Mouse (Mus musculus) ES-E14 (cell line): ENCODE data around the gene Nek8. TPM values are rescaled to one million over a fixed set of nuclear protein-coding genes. Genes with fewer than 3 reads are reported as not detected.

Source experiments
- DNase-seq: peaks from one replicate; pipeline ENCODE4 v3.0.0-alpha.2; 2013; ENCODE audit warnings: low read depth, low spot score
- H3K27ac ChIP-seq: 2 replicates; pipeline ENCODE4 v1.5.1; 2012; ENCODE audit warnings: low read depth, mild to moderate bottlenecking, low read length, moderate library complexity, mixed read lengths; ENCODE audit not compliant: poor library complexity, insufficient read depth, severe bottlenecking
- H3K36me3 ChIP-seq: 2 replicates; pipeline ENCODE4 v1.6.1; 2012; ENCODE audit warnings: mild to moderate bottlenecking, low read length, moderate library complexity, mixed read lengths; ENCODE audit not compliant: control insufficient read depth, poor library complexity, insufficient read depth, severe bottlenecking
- H3K4me1 ChIP-seq, 2 experiments: fragments of 150-350 bp in 1 of 2; sonication (generic) in 1 of 2; 2 replicates each; pipeline ENCODE4 v1.6.1; 2012; ENCODE audit warnings: low read length in 2 of 2, mild to moderate bottlenecking in 1 of 2, mixed read lengths in 1 of 2; ENCODE audit not compliant: control insufficient read depth in 2 of 2, insufficient read depth in 2 of 2, poor library complexity in 1 of 2
- H3K4me3 ChIP-seq, 2 experiments: fragments of 150-350 bp in 1 of 2; sonication (generic) in 1 of 2; 2 replicates each; pipeline ENCODE4 v1.5.1; 2012; ENCODE audit warnings: low read length in 2 of 2, low read depth in 1 of 2, mild to moderate bottlenecking in 1 of 2, mixed read lengths in 1 of 2; ENCODE audit not compliant: insufficient read depth in 1 of 2, poor library complexity in 1 of 2, severe bottlenecking in 1 of 2
- H3K9ac ChIP-seq: 2 replicates; pipeline ENCODE4 v1.6.1; 2012; ENCODE audit warnings: low read depth, mild to moderate bottlenecking, low read length, mixed read lengths; ENCODE audit not compliant: poor library complexity, insufficient read depth, severe bottlenecking
- H3K9me3 ChIP-seq: fragments of 150-350 bp; sonication (generic); 2 replicates; pipeline ENCODE4 v1.6.1; 2012; ENCODE audit warnings: low read depth, mild to moderate bottlenecking, low read length; ENCODE audit not compliant: control insufficient read depth, insufficient read depth
- CHD2 ChIP-seq: IDR thresholded peaks from 2 replicates; pipeline ENCODE4 v1.6.1; 2014; ENCODE audit warnings: mild to moderate bottlenecking, low read depth, low read length, inconsistent platforms
- HCFC1 ChIP-seq: IDR thresholded peaks from 2 replicates; pipeline ENCODE4 v1.6.1; 2012; ENCODE audit warnings: low read length, inconsistent platforms, borderline replicate concordance; ENCODE audit not compliant: insufficient read depth
- MAFK ChIP-seq: IDR thresholded peaks from 2 replicates; pipeline ENCODE4 v1.6.1; 2014; ENCODE audit warnings: mild to moderate bottlenecking, low read depth, low read length, inconsistent platforms; ENCODE audit not compliant: insufficient read depth
- ZC3H11A ChIP-seq: IDR thresholded peaks from 2 replicates; pipeline ENCODE4 v1.6.1; 2012; ENCODE audit warnings: low read depth, mild to moderate bottlenecking, inconsistent platforms, low read length, borderline replicate concordance
- ZNF384 ChIP-seq: IDR thresholded peaks from 2 replicates; pipeline ENCODE4 v1.6.1; 2012; ENCODE audit warnings: low read depth, low read length, inconsistent platforms
- in situ Hi-C, 2 experiments: fragments of 600-800 bp; cut with MboI; formaldehyde crosslinking; loops; one replicate each; pipeline ENCODE4 v1.15.1; 2025; ENCODE audit warnings: low sequenced_read_pairs in 2 of 2, inconsistent platforms in 1 of 2; ENCODE audit not compliant: unreplicated experiment in 2 of 2
- total RNA-seq: library from RNA; depleted of rRNA; stranded (reverse); fragments of 300-350 nt; gene quantifications from 2 replicates; pipeline ENCODE4 v1.2.3, GENCODE M21; 2012

The Nek8 gene
- total RNA-seq, 1 experiment = 15.3 TPM

- DNase-seq = no peak
- H3K4me3 ChIP-seq = peak overlapping the region in 1 of 2 experiments; percentile 31; a peak in 1 of 4 replicates
- in situ Hi-C loops = no loop called here
Measured at GRCm38 (mm10) chr11:78171328-78171727, 5.1 kb downstream of the Nek8 start.

GRCm38 (mm10) chr11:78170306-78170705 lies 6.2 kb downstream of the Nek8 start:
- no peaks in the 10 kb centered on the region for H3K9me3 ChIP-seq
- H3K36me3 ChIP-seq = no peaks in the 10 kb centered on the region
- TF ChIP-seq ZNF384 (no peak), CHD2 (no peak), MAFK (no peak), ZC3H11A (no peak), HCFC1 (no peak)
- in situ Hi-C loops = no loop called here
- H3K4me3 ChIP-seq = peak overlapping the region in 1 of 2 experiments; percentile 31; a peak in 1 of 4 replicates
- peak overlapping the region; percentile 12 for H3K9ac ChIP-seq
- H3K4me1 ChIP-seq = peaks cover 0 to 43% of the 10 kb centered on the region in 2 experiments; a peak in 3 of 4 replicates
- DNase-seq = no peak
- H3K27ac ChIP-seq = no peak overlapping the region

More at GRCm38 (mm10) chr11:78171328-78171727, 5.1 kb downstream of the Nek8 start:
- Histone ChIP-seq H3K9me3 (no peaks in the 10 kb centered on the region), H3K36me3 (no peaks in the 10 kb centered on the region), H3K9ac (no peak overlapping the region), H3K27ac (no peak overlapping the region), H3K4me1 (peaks cover 0 to 39% of the 10 kb centered on the region in 2 experiments; a peak in 3 of 4 replicates)
- peak; percentile 97 for TF ChIP-seq ZNF384
- TF ChIP-seq MAFK = peak; percentile 70; the same call in 1 of the 2 replicates
- no peak for TF ChIP-seq ZC3H11A

- DNase-seq = no peak
- H3K9ac ChIP-seq = 0 out of 2 replicates have a peak overlapping the region, but pooled peaks have one; percentile 3
- H3K4me1 ChIP-seq = peaks cover 0 to 43% of the 10 kb centered on the region in 2 experiments; a peak in 3 of 4 replicates
- in situ Hi-C loops = no loop called here
- no peaks in the 10 kb centered on the region for H3K9me3 ChIP-seq
- TF ChIP-seq ZNF384 (no peak), ZC3H11A (no peak), CHD2 (no peak), MAFK (no peak), HCFC1 (no peak)
- no peaks in the 10 kb centered on the region for H3K36me3 ChIP-seq
- H3K27ac ChIP-seq = no peak overlapping the region
- H3K4me3 ChIP-seq = peak overlapping the region in 1 of 2 experiments; percentile 19; a peak in 2 of 4 replicates
Measured at GRCm38 (mm10) chr11:78168541-78169468, 7.7 kb downstream of the Nek8 start.

GRCm38 (mm10) chr11:78167257-78167959 lies 9.1 kb downstream of the Nek8 start:
- peaks cover 0 to 47% of the 10 kb centered on the region in 2 experiments; a peak in 3 of 4 replicates for H3K4me1 ChIP-seq
- H3K4me3 ChIP-seq = no peak overlapping the region
- 0 out of 2 replicates have a peak overlapping the region, but pooled peaks have one; percentile 93 for H3K27ac ChIP-seq
- TF ChIP-seq CHD2 (no peak), ZC3H11A (no peak), MAFK (no peak), HCFC1 (no peak)
- H3K36me3 ChIP-seq = peaks cover 8% of the 10 kb centered on the region; the same call in 1 of the 2 replicates
- H3K9ac ChIP-seq = no peak overlapping the region
- in situ Hi-C loops = no loop called here
- H3K9me3 ChIP-seq = no peaks in the 10 kb centered on the region
- DNase-seq = no peak
